Mouse (Mus musculus): ENCODE measurements around the gene Birc6. TPM values are rescaled to one million over a fixed set of nuclear protein-coding genes. Genes with fewer than 3 reads are reported as not detected.

Birc6 gene
- 102 and 105 TPM in 2 replicates for polyA plus RNA-seq (2015; fragmentation: Nextera tagmentation; extraction: Ambion mirVana)

GRCm38 (mm10) chr17:74527729-74528607, at the start of gene Birc6:
Gene Birc6 (plus strand): TSS chr17:74528295.
- no peaks in the 10 kb centered on the region for H3K36me3 ChIP-seq
- peak within 1 kb of the TSS; percentile 98 for H3K9ac ChIP-seq
- H3K9me3 ChIP-seq, result no peaks in the 10 kb centered on the region
- no peaks in the 10 kb centered on the region for H3K27me3 ChIP-seq
- H3K27ac ChIP-seq, result peak within 1 kb of the TSS; percentile 99
- peaks cover 18% of the 10 kb centered on the region for H3K4me1 ChIP-seq
- ATAC-seq (ENCODE audit: insufficient number of reproducible peaks, insufficient read depth, low FRiP score, low TSS enrichment, low read depth), result peak; percentile 96
- WGBS, result under 1% methylated on average over 71 of the region's 71 CpGs
- H3K4me2 ChIP-seq, result peak within 1 kb of the TSS; percentile 74
- peak within 1 kb of the TSS; percentile 98 for H3K4me3 ChIP-seq

GRCm38 (mm10) chr17:74480361-74481069, 47.6 kb upstream of the Birc6 start:
- 87% methylated on average over 14 of the region's 14 CpGs for WGBS

GRCm38 (mm10) chr17:74489024-74489900, 38.8 kb upstream of the Birc6 start, which contains the start of gene Yipf4:
Gene Yipf4 (plus strand): TSS chr17:74489493.
- H3K4me3 ChIP-seq, result peak within 1 kb of the TSS; percentile 99
- peak; percentile 95 for ATAC-seq (ENCODE audit: insufficient number of reproducible peaks, insufficient read depth, low FRiP score, low TSS enrichment, low read depth)
- H3K36me3 ChIP-seq, result peaks cover 27% of the 10 kb centered on the region
- 4% methylated on average over 58 of the region's 58 CpGs for WGBS
- no peaks in the 10 kb centered on the region for H3K9me3 ChIP-seq
- peak within 1 kb of the TSS; percentile 67 for H3K4me2 ChIP-seq
- peak within 1 kb of the TSS; percentile 78 for H3K27ac ChIP-seq
- H3K27me3 ChIP-seq, result no peaks in the 10 kb centered on the region
- peaks cover 5% of the 10 kb centered on the region; the same call in 1 of the 2 replicates for H3K4me1 ChIP-seq
- peak within 1 kb of the TSS; percentile 91 for H3K9ac ChIP-seq

More at GRCm38 (mm10) chr17:74480361-74481069, 47.6 kb upstream of the Birc6 start:
- Histone ChIP-seq H3K4me1 (no peaks in the 10 kb centered on the region), H3K4me2 (no peak overlapping the region), H3K27ac (no peak overlapping the region), H3K9me3 (no peaks in the 10 kb centered on the region), H3K4me3 (no peak overlapping the region), H3K27me3 (no peaks in the 10 kb centered on the region), H3K36me3 (no peaks in the 10 kb centered on the region), H3K9ac (no peak overlapping the region)
- ATAC-seq (ENCODE audit: insufficient number of reproducible peaks, insufficient read depth, low FRiP score, low TSS enrichment, low read depth), result no peak

- Histone ChIP-seq H3K4me3 (peak overlapping the region; percentile 99), H3K27me3 (no peaks in the 10 kb centered on the region), H3K4me2 (peak overlapping the region; percentile 67), H3K27ac (peak overlapping the region; percentile 78), H3K36me3 (peaks cover 33% of the 10 kb centered on the region), H3K4me1 (peaks cover 5% of the 10 kb centered on the region; the same call in 1 of the 2 replicates), H3K9ac (peak overlapping the region; percentile 91), H3K9me3 (no peaks in the 10 kb centered on the region)
- WGBS, result under 1% methylated on average over 12 of the region's 12 CpGs
- no peak for ATAC-seq (ENCODE audit: insufficient number of reproducible peaks, insufficient read depth, low FRiP score, low TSS enrichment, low read depth)
Measured at GRCm38 (mm10) chr17:74489901-74490220, 38.2 kb upstream of the Birc6 start.

- Histone ChIP-seq H3K9ac (no peak overlapping the region), H3K36me3 (peaks cover 46% of the 10 kb centered on the region), H3K27me3 (no peaks in the 10 kb centered on the region), H3K4me2 (no peak overlapping the region), H3K27ac (no peak overlapping the region), H3K4me1 (peaks cover 5% of the 10 kb centered on the region; the same call in 1 of the 2 replicates), H3K4me3 (no peak overlapping the region), H3K9me3 (no peaks in the 10 kb centered on the region)
- 94% methylated on average over 3 of the region's 3 CpGs for WGBS
- ATAC-seq (ENCODE audit: insufficient number of reproducible peaks, insufficient read depth, low FRiP score, low TSS enrichment, low read depth), result no peak
Measured at GRCm38 (mm10) chr17:74491565-74491964, 36.5 kb upstream of the Birc6 start.

- no peaks in the 10 kb centered on the region for H3K9me3 ChIP-seq
- no peaks in the 10 kb centered on the region for H3K4me1 ChIP-seq
- H3K4me3 ChIP-seq, result no peak overlapping the region
- H3K27ac ChIP-seq, result no peak overlapping the region
- no peak overlapping the region for H3K9ac ChIP-seq
- 86% methylated on average over 4 of the region's 4 CpGs for WGBS
- no peaks in the 10 kb centered on the region for H3K27me3 ChIP-seq
- ATAC-seq (ENCODE audit: insufficient number of reproducible peaks, insufficient read depth, low FRiP score, low TSS enrichment, low read depth), result no peak
- H3K36me3 ChIP-seq, result peaks cover 47% of the 10 kb centered on the region
- H3K4me2 ChIP-seq, result no peak overlapping the region
Measured at GRCm38 (mm10) chr17:74500204-74500603, 27.9 kb upstream of the Birc6 start.

GRCm38 (mm10) chr17:74501085-74501484, 27.0 kb upstream of the Birc6 start:
- H3K4me1 ChIP-seq, result no peaks in the 10 kb centered on the region
- no peak overlapping the region for H3K4me2 ChIP-seq
- H3K4me3 ChIP-seq, result no peak overlapping the region
- peaks cover 39% of the 10 kb centered on the region for H3K36me3 ChIP-seq
- H3K27ac ChIP-seq, result no peak overlapping the region
- H3K9ac ChIP-seq, result no peak overlapping the region
- no peaks in the 10 kb centered on the region for H3K27me3 ChIP-seq
- no peaks in the 10 kb centered on the region for H3K9me3 ChIP-seq
- ATAC-seq (ENCODE audit: insufficient number of reproducible peaks, insufficient read depth, low FRiP score, low TSS enrichment, low read depth), result no peak

- WGBS, result 61% methylated on average over 2 of the region's 2 CpGs
- no peaks in the 10 kb centered on the region for H3K36me3 ChIP-seq
- H3K4me2 ChIP-seq, result no peak overlapping the region
- no peaks in the 10 kb centered on the region for H3K27me3 ChIP-seq
- no peak overlapping the region for H3K27ac ChIP-seq
- H3K9ac ChIP-seq, result no peak overlapping the region
- no peak for ATAC-seq (ENCODE audit: insufficient number of reproducible peaks, insufficient read depth, low FRiP score, low TSS enrichment, low read depth)
- no peaks in the 10 kb centered on the region for H3K4me1 ChIP-seq
- no peaks in the 10 kb centered on the region for H3K9me3 ChIP-seq
- no peak overlapping the region for H3K4me3 ChIP-seq
Measured at GRCm38 (mm10) chr17:74507934-74508333, 20.2 kb upstream of the Birc6 start.

GRCm38 (mm10) chr17:74508600-74508999, 19.5 kb upstream of the Birc6 start:
- no peak for ATAC-seq (ENCODE audit: insufficient number of reproducible peaks, insufficient read depth, low FRiP score, low TSS enrichment, low read depth)
- no peaks in the 10 kb centered on the region for H3K36me3 ChIP-seq
- H3K9me3 ChIP-seq, result no peaks in the 10 kb centered on the region
- 89% methylated on average over 3 of the region's 3 CpGs for WGBS
- H3K4me3 ChIP-seq, result no peak overlapping the region
- H3K9ac ChIP-seq, result no peak overlapping the region
- H3K4me1 ChIP-seq, result no peaks in the 10 kb centered on the region
- no peak overlapping the region for H3K27ac ChIP-seq
- no peak overlapping the region for H3K4me2 ChIP-seq
- no peaks in the 10 kb centered on the region for H3K27me3 ChIP-seq

- Histone ChIP-seq H3K36me3 (no peaks in the 10 kb centered on the region), H3K27me3 (no peaks in the 10 kb centered on the region), H3K27ac (no peak overlapping the region), H3K4me3 (no peak overlapping the region), H3K9me3 (no peaks in the 10 kb centered on the region), H3K4me1 (no peaks in the 10 kb centered on the region), H3K4me2 (no peak overlapping the region), H3K9ac (no peak overlapping the region)
- 79% methylated on average over 2 of the region's 2 CpGs for whole genome bisulfite sequencing
- no peak for ATAC-seq (ENCODE audit: insufficient number of reproducible peaks, insufficient read depth, low FRiP score, low TSS enrichment, low read depth)
Measured at GRCm38 (mm10) chr17:74512308-74512707, 15.8 kb upstream of the Birc6 start.
